Mouse (Mus musculus): ENCODE results near the gene Tmem38a. TPM values are rescaled to one million over a fixed set of nuclear protein-coding genes. Genes with fewer than 3 reads are reported as not detected.

Tmem38a gene
- total RNA-seq, 4 experiments from 2014 or later, result 8.6 to 12.5 (median 9.9) TPM

- no peak for DNase-seq
Observed at GRCm38 (mm10) chr8:72584390-72584789, 12.5 kb downstream of the Tmem38a start.

- no peak for DNase-seq
Observed at GRCm38 (mm10) chr8:72587806-72588205, 16.0 kb downstream of the Tmem38a start.

GRCm38 (mm10) chr8:72588865-72589264 lies 17.0 kb downstream of the Tmem38a start:
- no peak for DNase-seq

- DNase-seq, result no peak
Observed at GRCm38 (mm10) chr8:72589286-72589685, 17.4 kb downstream of the Tmem38a start.

GRCm38 (mm10) chr8:72590198-72590597 lies 18.3 kb downstream of the Tmem38a start:
- DNase-seq, result no peak

Small RNA genes within 50 kb of the gene (microRNA-seq; reads per million reads assigned to microRNA genes)
- 0 reads per million in 2 experiments for gene Gm28019

Other genes with a start within 250 kb of the Tmem38a start
- gene Eps15l1, start 150.6 kb upstream of the Tmem38a start, total RNA-seq (2022), result 10 to 100 TPM; 43.8 to 80.2 (median 57.1) TPM
- 1 to 10 TPM; 3.0 to 3.8 (median 3.6) TPM for gene Calr3, start 128.2 kb upstream of the Tmem38a start, total RNA-seq (2022)
- 10 to 100 TPM in 2 of 4 experiments, 1 to 10 TPM in 2; 7.5 to 10.9 (median 9.4) TPM for gene 1700030K09Rik, start 128.2 kb upstream of the Tmem38a start, total RNA-seq (2022)
- 10 to 100 TPM; 54.8 to 84.1 (median 67.7) TPM for gene Cherp, start 96.8 kb upstream of the Tmem38a start, total RNA-seq (2022)
- 10 to 100 TPM; 31.1 to 40.8 (median 35.2) TPM for gene Slc35e1, start 79.4 kb upstream of the Tmem38a start, total RNA-seq (2022)
- 1 to 10 TPM; 8.4 to 9.7 (median 9.2) TPM for gene Med26, start 23.8 kb upstream of the Tmem38a start, total RNA-seq (2022)
- gene Smim7, start 967 bp upstream of the Tmem38a start, total RNA-seq (2022), result 100 to 1,000 TPM; 129 to 150 (median 136) TPM
- under 1 TPM; 0.24 to 0.73 (median 0.46) TPM for gene Nwd1, start 74.7 kb downstream of the Tmem38a start, total RNA-seq (2022)
- 100 to 1,000 TPM; 123 to 288 (median 207) TPM for gene Sin3b, start 151.2 kb downstream of the Tmem38a start, total RNA-seq (2022)
- gene F2rl3, start 189.8 kb downstream of the Tmem38a start, total RNA-seq (2022), result 1 to 10 TPM in 3 of 4 experiments, under 1 TPM in 1; 0.84 to 2.8 (median 2.1) TPM

Measured in adrenal gland, adult 8-10 months (tissue).